10 mouse cellular contexts compared by ENCODE assay signal in the genomic region with DNA sequence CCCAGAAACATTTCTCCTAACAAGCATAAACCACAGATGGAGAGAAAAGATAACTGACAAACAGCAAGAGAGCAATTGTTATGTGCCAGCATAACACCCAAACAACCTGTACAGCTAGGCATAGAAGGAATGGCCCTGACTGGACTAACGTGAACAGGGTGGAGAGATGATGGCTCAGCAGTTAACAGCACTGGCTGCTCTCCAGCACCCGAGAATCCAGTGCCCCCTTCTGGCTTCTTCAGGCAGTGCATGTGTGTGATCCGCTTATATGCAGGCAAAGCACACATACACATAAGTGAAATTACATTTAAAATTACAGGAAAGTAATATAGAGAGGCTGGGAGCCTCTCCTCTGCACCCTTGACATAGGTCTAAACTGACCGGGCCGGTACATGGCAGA. TPM values are rescaled to one million over a fixed set of nuclear protein-coding genes. Genes with fewer than 3 reads are reported as not detected.
DNase-seq lines count a peak whose midpoint lies in the region; ATAC-seq and TF ChIP-seq lines count a peak whose summit lies in the region.
"Had no signal": no experiment of that assay in that cellular context is flagged by ENCODE, and none has a peak within 500 bp of the region (broad histone marks: within the 10 kb centered on the region; RNA-seq: fewer than 3 reads in every experiment).

No protein-coding gene starts in this region.

- H3K36me3 ChIP-seq in testis, adult 2 months (ENCODE audit: control insufficient read depth, insufficient read depth, low read length) = peaks cover 7% of the 10 kb centered on the region
- H3K36me3 ChIP-seq: embryonic facial prominence, embryonic 12.5 days had no signal

- H3K4me1 ChIP-seq in testis, adult 2 months (ENCODE audit: control insufficient read depth, insufficient read depth, low read length) = no peaks in the 10 kb centered on the region
- H3K4me1 ChIP-seq: embryonic facial prominence, embryonic 12.5 days had no signal

- DNase-seq in gastrocnemius, adult 2 months = peak; percentile 37
- DNase-seq in gastrocnemius, postnatal 36 days = no peak
- no peak for DNase-seq in testis, postnatal 10 days (ENCODE audit: low spot score)
- DNase-seq in cerebellum, postnatal 36 days = peak; percentile 21 to 23
- peak; percentile 51 for DNase-seq in kidney, postnatal 14 days
- DNase-seq in urinary bladder, postnatal 25 days (ENCODE audit: low spot score) = peak; percentile 42

- intact Hi-C loops in gastrocnemius, adult 2 months (cut with DNase I) = no loop called here
- intact Hi-C loops in gastrocnemius, postnatal 36 days (cut with DNase I) = loop anchor here (5.0 kb wide), 1 partner anchor 83 kb away; no protein-coding TSS in a partner anchor

- H3K4me3 ChIP-seq in gastrocnemius, adult 2 months = no peak overlapping the region
- no peak overlapping the region for H3K4me3 ChIP-seq in testis, adult 2 months (ENCODE audit: control insufficient read depth, low read depth, low read length)
- H3K4me3 ChIP-seq: embryonic facial prominence, embryonic 12.5 days had no signal

- ATAC-seq in megakaryocyte-erythroid progenitor cell, adult 5-6 weeks (replicated peaks; ENCODE audit: low FRiP score, low TSS enrichment, poor library complexity, severe bottlenecking) = peak; percentile 97

- peak; percentile 61 for TF ChIP-seq CTCF in gastrocnemius, adult 2 months (IDR thresholded peaks at IDR 0.05)
- TF ChIP-seq CTCF in testis, adult 2 months (IDR thresholded peaks at IDR 0.05; ENCODE audit: control insufficient read depth, insufficient read depth, insufficient replicate concordance, low read depth, low read length) = peak; percentile 49; the same call in 1 of the 2 replicates

- no peaks in the 10 kb centered on the region for H3K27me3 ChIP-seq in testis, adult 2 months (ENCODE audit: control insufficient read depth, insufficient read depth, low read length)
- H3K27me3 ChIP-seq: embryonic facial prominence, embryonic 12.5 days had no signal

- H3K27ac ChIP-seq in gastrocnemius, adult 2 months = no peak overlapping the region
- H3K27ac ChIP-seq in testis, adult 2 months (ENCODE audit: control insufficient read depth, insufficient read depth, low read depth, low read length) = no peak overlapping the region
- H3K27ac ChIP-seq: embryonic facial prominence, embryonic 12.5 days had no signal

- TF ChIP-seq POLR2A in testis, adult 2 months (IDR thresholded peaks at IDR 0.05; ENCODE audit: control insufficient read depth, low read depth, low read length) = no peak

RNA-seq across cellular contexts. Expression of a gene that starts 16.2 kb away (rescaled TPM):
- total RNA-seq in gastrocnemius, adult 2 months (2021) = 10 to 100 TPM; 38.3 to 53.7 TPM
- 10 to 100 TPM; 36.5 to 40.6 TPM for total RNA-seq in gastrocnemius, postnatal 36 days (2021)
- polyA plus RNA-seq in testis, adult 2 months (2012; rRNA removed) = 18.2 and 18.8 TPM in 2 replicates
- 12.4 and 18.1 TPM in 2 replicates for total RNA-seq in megakaryocyte-erythroid progenitor cell, adult 5-6 weeks (2014; fragmentation: Nextera tagmentation)
- 18.3 and 26.7 TPM in 2 replicates for total RNA-seq in megakaryocyte-erythroid progenitor cell, adult 5-6 weeks (2017)

RNA-seq across cellular contexts. Expression of a gene that starts 16.4 kb away (rescaled TPM):
- 10 to 100 TPM; 12.6 to 12.9 TPM for total RNA-seq in gastrocnemius, adult 2 months (2021)
- 10 to 100 TPM; 10.2 to 10.8 TPM for total RNA-seq in gastrocnemius, postnatal 36 days (2021)
- polyA plus RNA-seq in testis, adult 2 months (2012; rRNA removed) = 7.1 and 8.4 TPM in 2 replicates
- total RNA-seq in megakaryocyte-erythroid progenitor cell, adult 5-6 weeks (2014; fragmentation: Nextera tagmentation) = 22.7 and 24.3 TPM in 2 replicates
- 31.8 and 34.7 TPM in 2 replicates for total RNA-seq in megakaryocyte-erythroid progenitor cell, adult 5-6 weeks (2017)

RNA-seq across cellular contexts. Expression of a gene that starts 38.9 kb away (rescaled TPM):
- not detected for total RNA-seq in gastrocnemius, adult 2 months (2021)
- not detected for total RNA-seq in gastrocnemius, postnatal 36 days (2021)
- polyA plus RNA-seq in testis, adult 2 months (2012; rRNA removed) = not detected in 2 replicates
- 8.2 TPM in 1 of 2 replicates, not detected in the other for total RNA-seq in megakaryocyte-erythroid progenitor cell, adult 5-6 weeks (2014; fragmentation: Nextera tagmentation)
- total RNA-seq in megakaryocyte-erythroid progenitor cell, adult 5-6 weeks (2017) = not detected in 2 replicates
- polyA plus RNA-seq: embryonic facial prominence, embryonic 12.5 days; limb, embryonic 14.5 days had no signal

RNA-seq across cellular contexts. Expression of a gene that starts 47.4 kb away (rescaled TPM):
- under 1 TPM; 0.61 to 0.71 TPM for total RNA-seq in gastrocnemius, adult 2 months (2021)
- 1 to 10 TPM in 1 of 2 experiments, under 1 TPM in 1; 0.87 to 1.1 TPM for total RNA-seq in gastrocnemius, postnatal 36 days (2021)
- polyA plus RNA-seq in testis, adult 2 months (2012; rRNA removed) = 0.54 and 0.97 TPM in 2 replicates
- total RNA-seq in megakaryocyte-erythroid progenitor cell, adult 5-6 weeks (2014; fragmentation: Nextera tagmentation) = not detected in 2 replicates
- 0.09 TPM in 1 of 2 replicates, not detected in the other for total RNA-seq in megakaryocyte-erythroid progenitor cell, adult 5-6 weeks (2017)

Comparison
In these comparisons a context has a peak if more than half of its experiments do, and no peak if none do; other contexts are left out.
1. DNase-seq: peak in gastrocnemius, adult 2 months (single experiment), cerebellum, postnatal 36 days (2 of 2), kidney, postnatal 14 days (single experiment) and urinary bladder, postnatal 25 days (single experiment); none in gastrocnemius, postnatal 36 days (0 of 2) and testis, postnatal 10 days (single experiment).